Mouse (Mus musculus) hindbrain, embryonic 11.5 days (tissue): ENCODE results near the gene Gm6526. TPM values are rescaled to one million over a fixed set of nuclear protein-coding genes. Genes with fewer than 3 reads are reported as not detected.
A peak's percentile ranks its signal among the peaks of the same experiment; 100 is the strongest.
"Not testable (repeated sequence)": the region's sequence is repeated elsewhere in the genome, so short reads cannot be mapped to it uniquely, and the experiment has no call there.

Experiments
- ATAC-seq: fragments of 200-750 bp; cut with Nextera tagmentation; 2 replicates; pipeline ENCODE4 v1.8.0; 2017; ENCODE audit warnings: mild to moderate bottlenecking, moderate TSS enrichment, moderate library complexity; ENCODE audit not compliant: low FRiP score
- DNase-seq: peaks from one replicate; pipeline ENCODE4 v3.0.0-alpha.2; 2015; ENCODE audit warnings: low spot score
- H3K27ac ChIP-seq: fragments of 300-500 bp; sonication (generic); 2 replicates; pipeline ENCODE4 v1.5.1; 2014; ENCODE audit warnings: mild to moderate bottlenecking, low read depth, low read length
- H3K27me3 ChIP-seq: fragments of 300-500 bp; sonication (generic); 2 replicates; pipeline ENCODE4 v1.6.1; 2014; ENCODE audit warnings: mild to moderate bottlenecking, low read length, moderate library complexity, mixed read lengths; ENCODE audit not compliant: control insufficient read depth, insufficient read depth
- H3K36me3 ChIP-seq: fragments of 300-500 bp; sonication (generic); 2 replicates; pipeline ENCODE4 v1.6.1; 2014; ENCODE audit warnings: mild to moderate bottlenecking, low read length, moderate library complexity, mixed read lengths; ENCODE audit not compliant: control insufficient read depth, insufficient read depth
- H3K4me1 ChIP-seq: fragments of 300-500 bp; sonication (generic); replicated peaks from 2 replicates; pipeline ENCODE4 v1.6.1; 2014; ENCODE audit warnings: low read length, mixed read lengths; ENCODE audit not compliant: control insufficient read depth, insufficient read depth
- H3K4me2 ChIP-seq: fragments of 300-500 bp; sonication (generic); replicated peaks from 2 replicates; pipeline ENCODE4 v1.6.1; 2014; ENCODE audit warnings: mild to moderate bottlenecking, low read depth, low read length
- H3K4me3 ChIP-seq: fragments of 300-500 bp; sonication (generic); 2 replicates; pipeline ENCODE4 v1.5.1; 2014; ENCODE audit warnings: low read depth, low read length
- H3K9ac ChIP-seq: fragments of 300-500 bp; sonication (generic); 2 replicates; pipeline ENCODE4 v1.6.1; 2014; ENCODE audit warnings: low read depth, low read length
- H3K9me3 ChIP-seq: fragments of 300-500 bp; sonication (generic); 2 replicates; pipeline ENCODE4 v1.6.1; 2016; ENCODE audit warnings: low read length; ENCODE audit not compliant: control insufficient read depth
- WGBS: fragments of 180-500 bp; shearing (Covaris S2); extraction: QIAGEN DNeasy Blood & Tissue Kit; methylation state at CpG from one replicate; pipeline ENCODE4 v1.1.7; 2014; 5-methylcytosine and 5-hydroxymethylcytosine counted together
- polyA plus RNA-seq: library from polyadenylated mRNA; unstranded; fragments of >200 nt; fragmentation: Nextera tagmentation; extraction: Ambion mirVana; gene quantifications from 2 replicates; pipeline ENCODE4 v1.2.1, GENCODE M21; 2014

Gene Gm6526
- not detected in 2 replicates for polyA plus RNA-seq

- 89% methylated on average over 4 of the region's 4 CpGs for WGBS
- H3K4me3 ChIP-seq, H3K27me3 ChIP-seq: not testable (repeated sequence)
Observed at GRCm38 (mm10) chr14:43747566-43747965, at the start of gene Gm6526. Gene Gm6526, plus strand, starts transcription at chr14:43747866.

GRCm38 (mm10) chr14:43727385-43727784 lies 20.3 kb upstream of the Gm6526 start, which contains the start of gene Gm16506:
Gene Gm16506, minus strand, starts transcription at chr14:43727485.
- not testable (repeated sequence) for H3K4me3 ChIP-seq, H3K27me3 ChIP-seq, H3K36me3 ChIP-seq, H3K4me2 ChIP-seq, H3K27ac ChIP-seq, H3K4me1 ChIP-seq, DNase-seq, H3K9me3 ChIP-seq, ATAC-seq, H3K9ac ChIP-seq
- 94% methylated on average over 1 of the region's 3 CpGs for WGBS

More at GRCm38 (mm10) chr14:43747566-43747965, at the start of gene Gm6526:
- DNase-seq, H3K4me2 ChIP-seq, H3K9me3 ChIP-seq, H3K27ac ChIP-seq, ATAC-seq, H3K4me1 ChIP-seq, H3K9ac ChIP-seq, H3K36me3 ChIP-seq: not testable (repeated sequence)

DNA sequence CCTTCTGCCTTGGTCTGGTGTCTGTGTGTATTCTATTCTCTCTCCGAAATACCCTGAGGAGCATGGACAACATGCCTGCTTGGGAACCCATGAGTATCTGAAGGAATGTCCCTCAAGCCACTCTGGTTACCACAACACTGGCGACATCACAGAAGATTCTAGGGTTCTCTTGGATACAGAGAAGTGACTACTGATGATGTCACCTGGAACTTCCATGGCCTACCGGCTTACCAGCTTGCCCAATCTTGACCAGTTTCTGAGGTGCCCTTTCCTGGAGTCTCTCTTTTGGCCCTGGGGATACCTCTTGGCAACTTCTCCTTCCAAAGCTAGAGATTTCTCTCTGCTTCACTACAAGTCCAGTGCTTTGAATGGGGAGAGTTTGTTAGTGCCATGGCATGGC lies 37.0 kb downstream of the Gm6526 start, which contains the start of gene Gm8180:
Gene Gm8180 (minus strand): TSS at position 101 of the 400 bp plus-strand sequence.
- not testable (repeated sequence) for H3K4me2 ChIP-seq

GRCm38 (mm10) chr14:43793811-43794210 lies 46.1 kb downstream of the Gm6526 start:
- H3K9ac ChIP-seq, H3K4me2 ChIP-seq, DNase-seq, ATAC-seq, H3K36me3 ChIP-seq, H3K9me3 ChIP-seq, H3K27ac ChIP-seq, H3K4me3 ChIP-seq, H3K4me1 ChIP-seq, H3K27me3 ChIP-seq: not testable (repeated sequence)
- WGBS, result 74% methylated on average over 5 of the region's 5 CpGs

More for the DNA sequence above, 37.0 kb downstream of the Gm6526 start, which contains the start of gene Gm8180:
- WGBS, result 90% methylated on average over 3 of the region's 3 CpGs
- DNase-seq, H3K4me3 ChIP-seq, H3K9ac ChIP-seq, H3K27me3 ChIP-seq, H3K36me3 ChIP-seq, ATAC-seq, H3K9me3 ChIP-seq, H3K4me1 ChIP-seq, H3K27ac ChIP-seq: not testable (repeated sequence)

DNA sequence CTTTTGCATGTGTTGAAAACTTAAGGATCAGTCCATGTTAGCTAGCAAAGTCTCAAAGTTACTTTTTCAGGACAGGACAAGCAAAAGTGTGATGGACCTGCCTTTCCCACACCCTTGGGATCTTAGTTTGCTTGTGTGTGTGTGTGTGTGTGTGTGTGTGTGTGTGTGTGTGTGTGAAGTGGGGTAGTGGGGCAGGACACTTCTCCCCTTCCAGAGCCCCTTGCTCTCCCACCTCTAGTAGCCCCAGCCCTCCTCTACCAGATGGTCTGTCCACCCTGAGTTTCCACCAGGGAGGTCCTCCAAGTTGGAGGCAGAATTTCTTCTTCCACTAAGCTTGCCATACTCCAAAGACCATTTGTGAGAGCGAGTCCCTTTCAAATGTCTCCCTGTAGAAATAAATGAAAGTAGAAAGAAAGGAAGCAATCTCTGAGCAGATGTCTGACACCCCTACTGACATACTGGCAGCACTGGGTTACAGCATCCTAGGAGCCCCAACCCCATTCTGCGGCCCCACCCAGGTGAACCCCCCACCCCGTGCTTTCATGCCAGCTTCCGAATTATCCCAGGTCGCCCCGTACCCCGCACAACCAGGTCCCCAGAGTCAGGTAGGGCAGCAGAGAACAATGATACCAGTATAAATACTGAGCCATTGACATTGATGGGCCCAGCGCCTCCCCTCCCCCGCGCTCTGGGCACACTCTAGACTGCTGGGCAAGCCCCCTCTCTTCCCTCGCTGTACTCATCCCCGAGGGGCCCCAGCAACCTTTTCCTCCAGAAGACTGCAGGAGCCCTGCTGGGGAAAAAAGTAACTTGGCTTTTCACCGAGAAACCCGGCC lies 48.6 kb downstream of the Gm6526 start:
- 22% methylated on average over 14 of the region's 14 CpGs for WGBS
- Histone ChIP-seq H3K36me3 (no peaks in the 10 kb centered on the region), H3K4me1 (no peaks in the 10 kb centered on the region; the same call in 1 of the 2 replicates), H3K9ac (no peak overlapping the region), H3K27me3 (no peaks in the 10 kb centered on the region), H3K9me3 (no peaks in the 10 kb centered on the region), H3K27ac (no peak overlapping the region), H3K4me2 (peak overlapping the region; percentile 8), H3K4me3 (no peak overlapping the region)
- peak; percentile 84 for ATAC-seq
- DNase-seq, result no peak

- peak overlapping the region; percentile 8 for H3K4me2 ChIP-seq
- peak; percentile 76 for ATAC-seq
- not testable (repeated sequence) for H3K27me3 ChIP-seq, H3K9ac ChIP-seq, H3K27ac ChIP-seq, H3K4me3 ChIP-seq, H3K9me3 ChIP-seq, H3K4me1 ChIP-seq, H3K36me3 ChIP-seq
- 15% methylated on average over 22 of the region's 23 CpGs for WGBS
- DNase-seq, result peak; percentile 20
Observed at GRCm38 (mm10) chr14:43796905-43797470, 49.3 kb downstream of the Gm6526 start.

DNA sequence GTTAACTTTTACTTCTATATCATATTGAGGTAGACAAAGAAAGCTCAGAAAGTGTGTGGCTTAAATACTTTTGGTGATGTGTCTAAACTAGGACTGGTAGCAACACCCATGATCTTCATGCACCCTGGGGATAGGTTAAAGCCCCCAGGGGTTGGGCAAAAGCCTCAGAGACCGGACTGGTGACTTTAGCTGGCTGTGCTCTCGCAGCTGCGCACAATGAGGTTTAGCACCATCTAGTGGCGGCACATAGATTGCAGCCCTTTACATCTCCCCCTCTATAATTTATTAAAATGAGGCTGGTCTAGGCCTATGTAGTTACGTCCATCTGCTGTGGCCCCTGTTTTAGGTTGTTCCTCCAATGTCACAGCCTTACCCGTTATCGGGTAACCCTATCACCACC lies 56.8 kb downstream of the Gm6526 start:
- H3K4me2 ChIP-seq, H3K27me3 ChIP-seq, DNase-seq, H3K9ac ChIP-seq, H3K27ac ChIP-seq, H3K36me3 ChIP-seq, H3K4me1 ChIP-seq, H3K9me3 ChIP-seq, H3K4me3 ChIP-seq, ATAC-seq: not testable (repeated sequence)
- WGBS, result 5% methylated on average over 4 of the region's 7 CpGs
